Mouse (Mus musculus): ENCODE data around the gene Stap2.

The Stap2 gene

GRCm38 (mm10) chr17:56007444-56008355 lies 2.3 kb upstream of the Stap2 start:
- DNase-seq (ENCODE audit: low read depth, low spot score) = no peak

- no peak for DNase-seq (ENCODE audit: low read depth, low spot score)
These were observed 1.6 kb upstream of the Stap2 start for GRCm38 (mm10) chr17:56006956-56007355.

DNA sequence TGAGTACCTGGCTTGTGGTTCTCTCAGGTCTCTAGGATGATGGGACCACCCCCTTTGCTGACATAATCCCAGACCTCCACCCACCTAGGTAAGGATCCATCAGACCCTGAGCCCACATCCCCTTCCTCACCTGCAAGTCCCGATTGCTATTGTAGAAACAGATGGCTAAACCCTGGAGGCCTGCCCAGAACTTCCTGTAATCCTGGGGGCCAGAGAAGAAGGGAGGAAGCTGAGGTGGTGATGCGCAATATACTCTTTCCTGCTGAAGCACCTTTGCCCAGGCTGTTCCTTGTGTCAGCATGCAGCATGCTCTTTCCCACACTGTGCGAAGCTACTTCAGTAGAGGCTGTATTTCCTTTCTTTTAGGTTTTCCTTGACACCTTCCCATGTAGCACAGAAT lies 2.4 kb downstream of the Stap2 start:
- DNase-seq (ENCODE audit: low read depth, low spot score) = no peak

GRCm38 (mm10) chr17:55999794-56000499 lies 5.4 kb downstream of the Stap2 start:
- no peak for DNase-seq (ENCODE audit: low read depth, low spot score)

DNA sequence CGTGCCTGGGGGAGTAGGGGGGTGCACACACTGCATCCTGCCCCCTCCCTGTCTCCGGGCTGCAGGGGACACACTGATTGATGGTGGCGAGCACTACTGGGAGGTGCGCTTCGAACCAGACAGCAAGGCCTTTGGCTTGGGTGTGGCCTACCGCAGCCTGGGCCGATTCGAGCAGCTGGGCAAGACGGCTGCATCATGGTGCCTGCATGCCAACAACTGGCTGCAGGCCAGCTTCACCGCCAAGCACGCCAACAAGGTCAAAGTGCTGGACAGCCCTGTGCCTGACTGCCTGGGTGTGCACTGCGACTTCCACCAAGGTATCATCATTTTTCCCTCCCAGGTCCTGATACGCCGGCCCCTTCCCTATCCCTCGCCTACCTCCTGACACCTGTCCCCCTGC lies 9.4 kb downstream of the Stap2 start:
- DNase-seq (ENCODE audit: low read depth, low spot score) = no peak

DNA sequence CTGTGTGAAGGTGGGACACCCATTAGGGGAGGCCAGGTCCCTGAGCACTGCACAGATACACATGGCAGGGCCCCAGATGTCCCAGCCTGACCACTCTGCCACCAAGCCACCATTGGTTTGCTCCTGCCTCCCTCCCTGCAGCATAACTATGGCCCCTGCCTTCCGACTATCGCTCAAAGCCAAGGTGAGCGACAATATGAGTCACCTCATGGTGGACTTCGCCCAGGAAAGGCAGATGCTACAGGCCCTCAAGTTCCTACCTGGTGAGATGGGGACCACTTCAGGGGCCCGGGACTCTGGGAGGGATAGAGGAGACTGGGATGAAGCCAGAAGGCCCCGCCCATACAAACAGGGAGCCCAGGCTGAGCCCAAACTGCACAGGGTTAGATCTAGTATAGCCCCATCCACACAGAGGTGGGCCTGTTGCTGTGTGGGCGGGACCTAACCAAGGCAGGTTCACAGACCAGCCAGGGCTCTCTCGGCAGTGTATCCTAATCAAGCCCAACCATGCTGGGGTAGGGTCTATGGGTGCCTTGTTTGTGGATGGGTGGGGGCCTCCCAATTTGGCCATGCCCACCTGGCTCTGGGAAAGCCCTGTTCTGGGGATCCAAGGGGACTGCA lies 15.0 kb downstream of the Stap2 start:
- no peak for DNase-seq (ENCODE audit: low read depth, low spot score)

- peak; percentile 65 for DNase-seq (ENCODE audit: low read depth, low spot score)
These were observed 19.1 kb downstream of the Stap2 start, which contains the start of gene Fsd1 for GRCm38 (mm10) chr17:55986030-55986961. Gene Fsd1, plus strand, starts transcription at chr17:55986509.

GRCm38 (mm10) chr17:55977301-55977700 lies 28.1 kb downstream of the Stap2 start:
- no peak for DNase-seq (ENCODE audit: low read depth, low spot score)

- DNase-seq (ENCODE audit: low read depth, low spot score) = no peak
These were observed 29.0 kb downstream of the Stap2 start for GRCm38 (mm10) chr17:55976255-55976862.

DNA sequence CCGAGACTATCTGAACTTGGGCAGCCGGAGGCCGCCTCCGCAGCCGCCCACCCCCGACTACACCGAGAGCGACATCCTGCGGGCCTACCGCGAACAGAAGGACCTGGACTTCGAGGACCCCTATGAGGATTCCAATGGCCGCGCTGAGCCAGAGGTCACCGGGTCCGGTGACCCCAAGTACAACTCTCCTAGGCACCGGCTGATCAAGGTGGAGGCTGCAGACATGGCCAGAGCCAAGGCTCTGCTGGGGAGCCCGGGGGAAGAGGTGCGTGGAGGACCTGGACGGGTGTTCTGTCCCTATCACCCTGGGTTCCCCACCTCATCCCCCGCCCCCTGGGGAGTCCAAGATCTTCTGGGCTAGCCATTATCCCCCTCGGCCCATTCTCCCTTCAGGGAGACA lies 33.9 kb downstream of the Stap2 start:
- DNase-seq (ENCODE audit: low read depth, low spot score) = no peak

GRCm38 (mm10) chr17:55969966-55970891 lies 35.2 kb downstream of the Stap2 start, which contains the start of gene Shd:
Gene Shd, plus strand, starts transcription at chr17:55970467.
- no peak for DNase-seq (ENCODE audit: low read depth, low spot score)

- DNase-seq (ENCODE audit: low read depth, low spot score) = no peak
These were observed 35.8 kb downstream of the Stap2 start for GRCm38 (mm10) chr17:55969560-55969959.

- no peak for DNase-seq (ENCODE audit: low read depth, low spot score)
These were observed 37.2 kb downstream of the Stap2 start for GRCm38 (mm10) chr17:55968210-55968609.

GRCm38 (mm10) chr17:55967186-55967585 lies 38.2 kb downstream of the Stap2 start:
- DNase-seq (ENCODE audit: low read depth, low spot score) = no peak

DNA sequence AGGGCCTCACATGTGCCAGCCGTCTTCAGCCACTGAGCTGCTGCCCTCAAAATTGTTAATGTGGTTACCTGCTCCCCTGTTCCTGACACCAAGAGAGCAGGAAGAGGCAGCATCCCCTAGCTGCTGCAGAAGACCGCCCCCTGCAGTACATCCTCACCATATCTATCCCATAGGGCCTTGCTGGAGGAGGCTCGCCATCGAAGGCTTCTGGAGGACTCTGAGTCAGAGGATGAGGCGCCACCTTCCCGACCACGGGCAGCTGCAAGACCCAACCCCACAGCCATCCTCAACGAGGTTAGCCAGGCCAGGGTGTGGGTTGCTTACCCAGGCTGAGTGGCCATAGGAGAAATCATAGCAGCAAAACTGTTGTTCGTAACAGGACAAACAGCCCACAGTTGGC lies 40.4 kb downstream of the Stap2 start:
- DNase-seq (ENCODE audit: low read depth, low spot score) = no peak

DNA sequence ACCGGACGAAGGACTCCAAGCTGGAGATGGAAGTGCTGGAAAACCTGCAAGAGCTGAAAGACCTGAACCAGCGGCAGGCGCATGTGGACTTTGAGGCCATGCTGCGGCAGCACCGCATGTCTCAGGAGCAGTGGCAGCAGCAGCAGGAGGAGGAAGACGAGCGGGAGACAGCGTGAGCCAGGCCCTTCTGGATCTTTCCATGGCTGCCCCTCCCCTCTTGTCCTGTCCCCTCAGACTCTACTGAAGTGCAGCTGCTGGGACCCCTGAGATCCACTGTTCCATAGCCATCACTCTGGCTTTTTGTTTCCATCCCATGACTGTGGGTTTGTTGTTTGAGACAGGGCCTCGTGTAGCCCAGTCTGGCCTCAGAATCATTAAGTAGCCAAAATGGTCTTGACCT lies 40.9 kb downstream of the Stap2 start:
- no peak for DNase-seq (ENCODE audit: low read depth, low spot score)

DNA sequence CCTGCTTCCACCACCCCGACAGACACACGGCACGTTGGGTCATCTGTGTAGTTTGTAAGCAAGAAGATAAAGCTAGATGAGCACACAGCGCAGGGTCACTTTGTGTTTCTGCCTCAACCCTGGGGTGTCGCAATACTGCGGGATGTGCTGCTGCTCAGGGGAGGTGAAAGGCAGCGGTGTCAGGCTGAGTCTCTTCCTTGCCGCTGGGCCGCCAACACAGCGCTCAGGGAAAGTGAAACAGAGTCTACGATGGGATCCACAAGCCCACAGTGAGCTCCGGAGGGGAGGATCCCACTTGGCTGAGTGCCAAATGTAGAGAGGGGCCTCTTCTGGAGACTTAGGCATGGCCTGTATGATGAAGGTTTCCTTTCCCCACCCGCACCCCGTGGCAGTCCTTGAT lies 42.2 kb downstream of the Stap2 start:
- no peak for DNase-seq (ENCODE audit: low read depth, low spot score)

DNA sequence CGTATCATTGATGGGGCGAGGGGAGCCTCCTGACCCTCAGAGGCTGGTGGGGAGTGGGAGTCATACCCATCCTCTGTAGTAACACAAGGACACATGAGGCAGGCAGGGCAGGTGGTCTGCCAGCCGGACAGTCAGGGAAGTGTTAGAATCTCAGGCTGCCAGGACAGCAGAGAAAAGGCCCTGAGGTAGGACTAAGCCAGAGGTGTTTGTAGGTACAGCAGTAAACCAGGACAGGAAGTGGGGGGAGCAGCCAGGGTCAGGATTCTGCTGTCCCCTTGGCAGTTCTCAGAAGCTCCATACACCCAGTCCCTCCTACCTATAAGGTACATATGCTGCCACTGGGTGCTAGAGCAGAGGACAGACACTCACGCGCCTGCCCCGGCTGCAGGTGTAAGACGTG lies 43.8 kb downstream of the Stap2 start:
- no peak for DNase-seq (ENCODE audit: low read depth, low spot score)

- DNase-seq (ENCODE audit: low read depth, low spot score) = no peak
These were observed 44.6 kb downstream of the Stap2 start for GRCm38 (mm10) chr17:55960791-55961190.
